Mouse (Mus musculus) kidney, embryonic 14.5 days (tissue): ENCODE measurements around the gene Prss43. TPM values are rescaled to one million over a fixed set of nuclear protein-coding genes. Genes with fewer than 3 reads are reported as not detected.

Experiments used
- ATAC-seq: fragments of 200-750 bp; cut with Nextera tagmentation; 2 replicates; pipeline ENCODE4 v1.8.0; 2017; ENCODE audit warnings: moderate number of reproducible peaks, mild to moderate bottlenecking, moderate TSS enrichment, moderate library complexity; ENCODE audit not compliant: low FRiP score, low TSS enrichment
- H3K27ac ChIP-seq: fragments of 300-500 bp; sonication (generic); 2 replicates; pipeline ENCODE4 v1.5.1; 2014; ENCODE audit warnings: low read depth, mild to moderate bottlenecking, low read length, moderate library complexity, mixed read lengths
- H3K27me3 ChIP-seq: fragments of 300-500 bp; sonication (generic); 2 replicates; pipeline ENCODE4 v1.6.1; 2014; ENCODE audit warnings: mild to moderate bottlenecking, low read length; ENCODE audit not compliant: control insufficient read depth, insufficient read depth
- H3K36me3 ChIP-seq: fragments of 300-500 bp; sonication (generic); 2 replicates; pipeline ENCODE4 v1.6.1; 2014; ENCODE audit warnings: low read length, mixed read lengths; ENCODE audit not compliant: control insufficient read depth, insufficient read depth
- H3K4me1 ChIP-seq: fragments of 300-500 bp; sonication (generic); 2 replicates; pipeline ENCODE4 v1.6.1; 2014; ENCODE audit warnings: low read length, mixed read lengths; ENCODE audit not compliant: control insufficient read depth, insufficient read depth
- H3K4me2 ChIP-seq: fragments of 300-500 bp; sonication (generic); replicated peaks from 2 replicates; pipeline ENCODE4 v1.6.1; 2014; ENCODE audit warnings: low read depth, mild to moderate bottlenecking, low read length
- H3K4me3 ChIP-seq: fragments of 300-500 bp; sonication (generic); 2 replicates; pipeline ENCODE4 v1.5.1; 2014; ENCODE audit warnings: mild to moderate bottlenecking, low read length
- H3K9ac ChIP-seq: fragments of 300-500 bp; sonication (generic); 2 replicates; pipeline ENCODE4 v1.6.1; 2014; ENCODE audit warnings: low read depth, mild to moderate bottlenecking, low read length, moderate library complexity
- H3K9me3 ChIP-seq: fragments of 300-500 bp; sonication (generic); 2 replicates; pipeline ENCODE4 v1.6.1; 2016; ENCODE audit warnings: low read length; ENCODE audit not compliant: control insufficient read depth
- WGBS: fragments of 180-500 bp; shearing (Covaris S2); extraction: QIAGEN DNeasy Blood & Tissue Kit; methylation state at CpG from one replicate; pipeline ENCODE4 v1.1.7; 2014; 5-methylcytosine and 5-hydroxymethylcytosine counted together
- polyA plus RNA-seq: library from polyadenylated mRNA; unstranded; fragments of >200 nt; fragmentation: Nextera tagmentation; extraction: Ambion mirVana; gene quantifications from 2 replicates; pipeline ENCODE4 v1.2.1, GENCODE M21; 2014

Gene Prss43
- polyA plus RNA-seq, 1 experiment from 2014 or later = not detected

DNA sequence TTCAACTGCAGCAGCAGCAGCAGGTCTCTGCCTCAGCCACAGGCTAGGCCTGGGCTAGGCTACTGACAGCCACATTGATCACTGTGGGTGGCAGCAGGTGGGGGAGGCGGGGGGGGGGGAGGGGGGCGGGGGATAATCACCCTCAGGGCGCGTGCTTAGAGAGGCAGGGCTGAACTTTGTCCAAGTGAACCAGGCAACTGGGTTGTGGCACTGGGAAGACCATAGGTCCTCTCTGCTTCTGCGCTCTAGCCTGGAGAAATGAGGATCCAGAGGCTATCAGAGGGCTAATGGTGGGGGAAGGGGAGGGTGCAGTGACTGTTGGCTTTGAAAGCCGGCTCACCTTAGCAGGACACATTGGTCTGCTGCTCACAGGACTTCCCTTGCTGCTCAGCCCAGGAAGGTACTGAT, 48.8 kb downstream of the Prss43 start:
- H3K4me2 ChIP-seq = no peak overlapping the region
- H3K4me1 ChIP-seq = peaks cover 21% of the 10 kb centered on the region; the same call in 1 of the 2 replicates
- H3K9me3 ChIP-seq = no peaks in the 10 kb centered on the region
- no peak overlapping the region for H3K4me3 ChIP-seq
- peaks cover 18% of the 10 kb centered on the region for H3K27me3 ChIP-seq
- ATAC-seq = 0 out of 2 replicates have a peak, but pooled peaks have one; percentile 6
- no peaks in the 10 kb centered on the region for H3K36me3 ChIP-seq
- no peak overlapping the region for H3K9ac ChIP-seq
- no peak overlapping the region for H3K27ac ChIP-seq
- WGBS = 34% methylated on average over 4 of the region's 6 CpGs

DNA sequence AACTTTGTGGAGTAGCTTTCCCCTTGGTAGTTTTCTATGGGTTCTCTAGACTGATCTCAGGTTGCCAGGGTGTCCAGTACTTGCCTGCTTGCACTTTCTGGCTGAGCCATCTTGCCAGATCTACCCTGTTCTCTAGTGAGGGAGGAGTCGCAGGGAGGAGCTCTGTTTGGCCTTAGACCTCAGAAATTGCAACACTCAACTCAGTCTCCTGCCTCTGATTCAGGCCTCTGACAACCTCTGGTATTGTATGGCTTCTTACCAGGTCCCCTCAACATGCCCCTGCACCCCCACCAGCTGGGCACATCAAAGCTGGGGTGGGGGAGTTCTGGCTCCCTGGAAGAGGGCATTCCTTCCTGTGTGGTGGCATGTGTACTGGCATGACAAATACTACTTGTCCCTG, 50.9 kb downstream of the Prss43 start:
- no peaks in the 10 kb centered on the region for H3K9me3 ChIP-seq
- H3K36me3 ChIP-seq = no peaks in the 10 kb centered on the region
- H3K4me2 ChIP-seq = no peak overlapping the region
- H3K9ac ChIP-seq = no peak overlapping the region
- WGBS = 69% methylated on average over 1 of the region's 1 CpGs
- no peak overlapping the region for H3K27ac ChIP-seq
- no peak overlapping the region for H3K4me3 ChIP-seq
- peaks cover 23% of the 10 kb centered on the region for H3K27me3 ChIP-seq
- peaks cover 21% of the 10 kb centered on the region; the same call in 1 of the 2 replicates for H3K4me1 ChIP-seq
- ATAC-seq = no peak

DNA sequence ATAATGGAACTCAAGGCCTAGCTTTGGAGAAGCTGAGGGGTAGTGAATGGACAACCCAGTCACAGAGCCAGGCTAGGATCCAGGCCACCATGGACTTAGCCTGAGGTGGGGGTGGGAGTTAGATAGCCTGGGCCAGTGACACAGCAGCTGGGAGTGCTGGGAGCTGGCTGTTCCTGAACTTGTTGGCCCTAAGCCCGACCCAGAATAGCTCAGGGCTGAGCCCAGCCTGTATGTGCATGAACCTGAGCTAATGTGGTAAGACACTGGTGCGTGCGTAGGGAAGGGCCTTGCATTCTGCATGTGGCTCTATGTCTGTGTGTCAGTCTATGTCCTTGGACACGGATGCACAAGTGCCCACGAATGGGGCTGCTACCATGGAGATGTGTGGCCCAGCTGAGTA, 51.4 kb downstream of the Prss43 start:
- H3K36me3 ChIP-seq = no peaks in the 10 kb centered on the region
- H3K4me3 ChIP-seq = no peak overlapping the region
- no peak overlapping the region for H3K27ac ChIP-seq
- no peak overlapping the region for H3K4me2 ChIP-seq
- WGBS = 93% methylated on average over 5 of the region's 5 CpGs
- H3K27me3 ChIP-seq = peaks cover 21% of the 10 kb centered on the region
- no peak overlapping the region for H3K9ac ChIP-seq
- no peaks in the 10 kb centered on the region for H3K9me3 ChIP-seq
- ATAC-seq = no peak
- H3K4me1 ChIP-seq = peaks cover 21% of the 10 kb centered on the region; the same call in 1 of the 2 replicates

DNA sequence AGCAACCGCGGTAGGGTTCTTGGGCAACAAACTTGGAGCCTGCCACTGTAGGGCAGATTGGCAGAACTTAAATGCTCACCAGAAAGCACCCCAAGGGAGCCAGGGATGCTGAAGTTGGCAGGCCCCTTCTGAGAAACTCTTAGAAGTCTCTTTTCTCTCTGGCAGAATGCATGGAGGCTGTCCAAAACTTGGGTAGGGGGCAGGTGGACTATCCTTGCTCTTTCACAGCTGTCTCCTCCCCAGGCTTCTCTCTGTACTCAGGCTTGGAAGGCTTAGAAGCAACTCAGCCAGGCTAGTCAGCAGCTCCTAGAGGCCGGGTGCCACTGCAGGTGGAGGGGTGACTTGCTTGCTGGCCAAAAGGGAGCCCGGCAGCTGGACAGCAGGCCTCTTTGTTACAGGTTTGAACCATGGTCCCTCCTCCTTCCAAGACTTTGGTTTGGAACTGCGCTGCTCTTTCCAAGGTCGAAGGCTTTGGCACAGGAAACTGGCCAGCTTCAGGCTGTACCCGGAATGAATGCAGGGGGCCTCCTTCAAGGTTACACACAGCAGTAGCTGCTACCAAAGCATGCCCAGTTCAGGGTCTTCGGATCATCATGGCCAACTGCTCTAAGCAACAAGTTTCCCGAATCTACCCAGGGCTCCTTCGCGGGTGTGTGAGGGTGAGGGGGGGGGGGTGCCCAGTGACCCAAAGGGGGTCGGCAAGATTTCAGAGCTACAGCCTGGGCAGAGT, 52.9 kb downstream of the Prss43 start, which contains the start of gene Als2cl:
Als2cl (plus strand) TSS at position 680 of the 730 bp plus-strand sequence.
- H3K27me3 ChIP-seq = peaks cover 9% of the 10 kb centered on the region
- no peaks in the 10 kb centered on the region for H3K36me3 ChIP-seq
- ATAC-seq = peak; percentile 7; the same call in 1 of the 2 replicates
- peak within 1 kb of the TSS; percentile 32 for H3K9ac ChIP-seq
- H3K27ac ChIP-seq = 0 out of 2 replicates have a peak within 1 kb of the TSS, but pooled peaks have one; percentile 14
- H3K4me1 ChIP-seq = peaks cover 14% of the 10 kb centered on the region; the same call in 1 of the 2 replicates
- WGBS = 15% methylated on average over 12 of the region's 12 CpGs
- H3K4me3 ChIP-seq = peak within 1 kb of the TSS; percentile 45
- H3K4me2 ChIP-seq = peak within 1 kb of the TSS; percentile 88
- no peaks in the 10 kb centered on the region for H3K9me3 ChIP-seq

DNA sequence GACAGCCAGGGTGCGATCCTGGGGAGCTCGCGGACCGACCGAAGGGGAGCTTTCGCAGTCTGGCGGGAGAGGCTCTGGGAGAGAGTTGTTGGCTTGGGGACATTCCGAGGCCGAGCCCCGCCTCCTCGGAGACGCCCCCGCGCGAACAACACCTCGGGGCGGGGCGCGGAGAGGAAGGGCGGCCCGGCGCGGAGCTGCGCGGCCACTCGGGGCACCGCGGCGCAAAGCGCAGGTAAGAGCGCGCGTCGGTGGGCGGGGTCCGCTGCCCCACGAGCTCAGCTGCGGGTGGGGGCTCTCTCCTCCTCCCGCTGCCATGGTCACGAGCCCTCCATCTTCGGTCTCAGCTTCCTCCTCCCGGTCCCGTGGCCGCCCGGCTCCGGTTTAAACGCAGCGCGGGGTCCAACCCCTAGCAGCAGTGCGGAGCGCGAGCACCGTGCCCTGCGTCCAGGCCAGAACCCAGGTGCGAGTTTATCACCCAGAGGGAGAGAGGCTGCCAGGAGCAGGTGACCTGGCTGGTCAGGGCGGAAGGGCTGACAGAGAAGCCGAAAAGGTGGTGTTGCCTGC, 53.6 kb downstream of the Prss43 start, which contains the start of gene Tmie:
Tmie (minus strand) TSS at position 116 of the 564 bp plus-strand sequence.
- ATAC-seq = peak; percentile 76
- H3K9me3 ChIP-seq = no peaks in the 10 kb centered on the region
- H3K36me3 ChIP-seq = no peaks in the 10 kb centered on the region
- under 1% methylated on average over 48 of the region's 57 CpGs for WGBS
- H3K4me3 ChIP-seq = peak within 1 kb of the TSS; percentile 45
- H3K9ac ChIP-seq = peak within 1 kb of the TSS; percentile 32
- peaks cover 7% of the 10 kb centered on the region; the same call in 1 of the 2 replicates for H3K4me1 ChIP-seq
- 0 out of 2 replicates have a peak within 1 kb of the TSS, but pooled peaks have one; percentile 14 for H3K27ac ChIP-seq
- peaks cover 7% of the 10 kb centered on the region for H3K27me3 ChIP-seq
- H3K4me2 ChIP-seq = peak within 1 kb of the TSS; percentile 88

DNA sequence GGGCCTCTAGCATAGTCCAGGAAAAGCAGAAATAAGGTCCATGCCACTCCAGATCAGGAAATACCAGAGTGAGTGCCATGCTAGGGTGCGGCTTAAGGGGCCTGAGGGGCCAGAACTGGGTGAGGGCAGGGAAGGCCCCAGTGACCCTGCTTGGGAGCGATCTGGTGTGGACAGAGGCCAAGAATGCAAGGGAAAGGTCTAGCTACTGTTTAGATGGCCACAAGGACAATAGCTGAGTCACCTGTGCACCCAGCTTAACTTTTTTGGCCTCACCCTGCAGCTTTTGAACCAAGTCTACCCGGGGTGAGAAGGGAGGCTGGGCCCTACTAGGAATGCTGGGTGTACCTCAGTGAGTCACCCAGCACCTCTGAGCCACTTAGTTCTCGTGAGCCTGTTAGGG, 54.3 kb downstream of the Prss43 start:
- WGBS = 65% methylated on average over 4 of the region's 4 CpGs
- Histone ChIP-seq H3K27ac (0 out of 2 replicates have a peak overlapping the region, but pooled peaks have one; percentile 14), H3K27me3 (peaks cover 7% of the 10 kb centered on the region), H3K36me3 (no peaks in the 10 kb centered on the region), H3K9me3 (no peaks in the 10 kb centered on the region), H3K9ac (peak overlapping the region; percentile 32; the same call in 1 of the 2 replicates), H3K4me1 (0 out of 2 replicates have a peak, but pooled peaks cover 3% of the 10 kb centered on the region), H3K4me3 (peak overlapping the region; percentile 45), H3K4me2 (peak overlapping the region; percentile 88)
- peak; percentile 5; the same call in 1 of the 2 replicates for ATAC-seq

Other genes with a start within 250 kb of the Prss43 start
- gene Nradd, start 202.2 kb upstream of the Prss43 start, polyA plus RNA-seq = 23.6 and 64.4 TPM in 2 replicates
- gene Nbeal2, start 172.5 kb upstream of the Prss43 start, polyA plus RNA-seq = 2.6 and 4.8 TPM in 2 replicates
- 160 and 193 TPM in 2 replicates for gene Ccdc12, start 170.2 kb upstream of the Prss43 start, polyA plus RNA-seq
- gene Myl3, start 84.8 kb upstream of the Prss43 start, polyA plus RNA-seq = 0.96 and 1.4 TPM in 2 replicates
- 27.3 and 40.9 TPM in 2 replicates for gene Pth1r, start 79.5 kb upstream of the Prss43 start, polyA plus RNA-seq
- not detected in 2 replicates for gene Prss42, start 28.5 kb upstream of the Prss43 start, polyA plus RNA-seq
- gene Prss44, start 12.7 kb upstream of the Prss43 start, polyA plus RNA-seq = not detected in 2 replicates
- not detected in 2 replicates for gene Prss45, start 7.9 kb downstream of the Prss43 start, polyA plus RNA-seq
- not detected in 2 replicates for gene Prss46, start 17.8 kb downstream of the Prss43 start, polyA plus RNA-seq
- gene Prss50, start 31.3 kb downstream of the Prss43 start, polyA plus RNA-seq = 0.24 and 1.1 TPM in 2 replicates
- 2.4 and 4.1 TPM in 2 replicates for gene Als2cl, start 53.2 kb downstream of the Prss43 start, polyA plus RNA-seq
- 0.38 and 0.49 TPM in 2 replicates for gene Tmie, start 53.4 kb downstream of the Prss43 start, polyA plus RNA-seq
- not detected in 2 replicates for gene Fam240a, start 90.2 kb downstream of the Prss43 start, polyA plus RNA-seq
- gene Tdgf1, start 119.5 kb downstream of the Prss43 start, polyA plus RNA-seq = not detected in 2 replicates
- gene Lrrc2, start 124.9 kb downstream of the Prss43 start, polyA plus RNA-seq = 0.15 TPM in 1 of 2 replicates, not detected in the other
- gene Rtp3, start 163.9 kb downstream of the Prss43 start, polyA plus RNA-seq = 0.32 TPM in 1 of 2 replicates, not detected in the other
- gene Ltf, start 192.6 kb downstream of the Prss43 start, polyA plus RNA-seq = 0.31 and 0.41 TPM in 2 replicates
- gene Ccrl2, start 230.8 kb downstream of the Prss43 start, polyA plus RNA-seq = 0.61 and 0.83 TPM in 2 replicates